16 mouse cellular contexts compared by ENCODE assay signal in the genomic region with DNA sequence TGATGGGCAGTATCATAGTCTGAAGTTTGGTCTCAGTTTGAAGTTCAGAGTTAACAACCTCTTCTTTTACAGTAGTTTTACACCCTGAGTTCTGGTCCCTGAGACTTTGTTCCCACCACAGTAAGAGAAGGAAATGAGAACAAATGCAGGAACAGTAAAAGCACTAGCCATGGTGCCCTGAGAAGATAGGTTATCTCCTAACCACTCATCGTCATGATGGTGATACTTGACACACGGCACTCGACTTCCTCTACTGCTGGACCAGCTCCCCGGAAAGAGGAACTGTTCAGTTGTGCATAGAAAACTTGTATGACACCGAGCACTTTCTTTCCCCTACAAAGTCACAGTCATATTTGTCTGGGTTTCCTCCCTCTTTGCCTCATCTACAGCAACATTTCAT.
"Had no signal": no experiment of that assay in that cellular context is flagged by ENCODE, and none has a peak within 500 bp of the region (broad histone marks: within the 10 kb centered on the region; RNA-seq: fewer than 3 reads in every experiment).

No protein-coding gene starts in this region.

- ATAC-seq: liver, postnatal 0 days had no signal

- H3K4me1 ChIP-seq: limb, embryonic 12.5 days; liver, embryonic 13.5 days; lung, embryonic 15.5 days; midbrain, embryonic 10.5 days; neural tube, embryonic 12.5 days; stomach, embryonic 15.5 days had no signal

- H3K9me3 ChIP-seq: limb, embryonic 12.5 days; liver, embryonic 13.5 days; lung, embryonic 15.5 days; midbrain, embryonic 10.5 days; neural tube, embryonic 12.5 days; stomach, embryonic 15.5 days had no signal

- H3K36me3 ChIP-seq: limb, embryonic 12.5 days; liver, embryonic 13.5 days; lung, embryonic 15.5 days; midbrain, embryonic 10.5 days; neural tube, embryonic 12.5 days; stomach, embryonic 15.5 days had no signal

- H3K4me3 ChIP-seq: limb, embryonic 12.5 days; liver, embryonic 13.5 days; lung, embryonic 15.5 days; midbrain, embryonic 10.5 days; myocyte; neural tube, embryonic 12.5 days; stomach, embryonic 15.5 days had no signal

- DNase-seq: kidney, adult 9 months; kidney, postnatal 36 days; layer of hippocampus, adult 9-11 months; liver; liver, embryonic 13.5 days; liver, postnatal 0 days; lung, postnatal 14 days; midbrain, embryonic 14.5 days; thymus, adult 2 months; thymus, postnatal 25 days had no signal

- H3K27me3 ChIP-seq: limb, embryonic 12.5 days; liver, embryonic 13.5 days; lung, embryonic 15.5 days; neural tube, embryonic 12.5 days; stomach, embryonic 15.5 days had no signal
